Mouse (Mus musculus) heart, embryonic 11.5 days (tissue): ENCODE results near the gene Wnt11. TPM values are rescaled to one million over a fixed set of nuclear protein-coding genes. Genes with fewer than 3 reads are reported as not detected.
A peak's percentile ranks its signal among the peaks of the same experiment; 100 is the strongest.

Experiments used
- ATAC-seq: fragments of 200-750 bp; cut with Nextera tagmentation; replicated peaks from 2 replicates; pipeline ENCODE4 v1.8.0; 2017; ENCODE audit warnings: moderate library complexity; ENCODE audit not compliant: insufficient number of reproducible peaks, low FRiP score, low TSS enrichment
- H3K27ac ChIP-seq: fragments of 300-500 bp; sonication (generic); 2 replicates; pipeline ENCODE4 v1.5.1; 2014; ENCODE audit warnings: mild to moderate bottlenecking, low read depth, low read length
- H3K27me3 ChIP-seq: fragments of 300-500 bp; sonication (generic); 2 replicates; pipeline ENCODE4 v1.6.1; 2014; ENCODE audit warnings: mild to moderate bottlenecking, low read length, mixed read lengths; ENCODE audit not compliant: control insufficient read depth, insufficient read depth
- H3K36me3 ChIP-seq: fragments of 300-500 bp; sonication (generic); 2 replicates; pipeline ENCODE4 v1.6.1; 2014; ENCODE audit warnings: mild to moderate bottlenecking, low read length, moderate library complexity, mixed read lengths; ENCODE audit not compliant: control insufficient read depth, insufficient read depth
- H3K4me1 ChIP-seq: fragments of 300-500 bp; sonication (generic); 2 replicates; pipeline ENCODE4 v1.6.1; 2014; ENCODE audit warnings: low read length; ENCODE audit not compliant: control insufficient read depth, insufficient read depth
- H3K4me2 ChIP-seq: fragments of 300-500 bp; sonication (generic); 2 replicates; pipeline ENCODE4 v1.6.1; 2014; ENCODE audit warnings: mild to moderate bottlenecking, moderate library complexity
- H3K4me3 ChIP-seq: fragments of 300-500 bp; sonication (generic); 2 replicates; pipeline ENCODE4 v1.5.1; 2014; ENCODE audit warnings: low read depth, low read length
- H3K9ac ChIP-seq: fragments of 300-500 bp; sonication (generic); 2 replicates; pipeline ENCODE4 v1.6.1; 2014; ENCODE audit warnings: mild to moderate bottlenecking, low read depth, low read length, moderate library complexity
- H3K9me3 ChIP-seq: fragments of 300-500 bp; sonication (generic); replicated peaks from 2 replicates; pipeline ENCODE4 v1.6.1; 2016; ENCODE audit warnings: low read length; ENCODE audit not compliant: control insufficient read depth
- WGBS: fragments of 180-500 bp; shearing (Covaris S2); extraction: QIAGEN DNeasy Blood & Tissue Kit; methylation state at CpG from one replicate; pipeline ENCODE4 v1.1.7; 2014; ENCODE audit not compliant: insufficient replicate concordance; 5-methylcytosine and 5-hydroxymethylcytosine counted together
- polyA plus RNA-seq: library from polyadenylated mRNA; unstranded; fragments of >200 nt; fragmentation: Nextera tagmentation; extraction: Ambion mirVana; gene quantifications from 2 replicates; pipeline ENCODE4 v1.2.1, GENCODE M21; 2014

Gene Wnt11
- polyA plus RNA-seq, 1 experiment from 2014 or later, result 24.7 TPM

- ATAC-seq, result no peak
- WGBS, result 78% methylated on average over 8 of the region's 8 CpGs
- no peak overlapping the region for H3K27ac ChIP-seq
- no peaks in the 10 kb centered on the region for H3K9me3 ChIP-seq
- no peak overlapping the region for H3K4me2 ChIP-seq
- peaks cover 42% of the 10 kb centered on the region for H3K4me1 ChIP-seq
- H3K4me3 ChIP-seq, result no peak overlapping the region
- H3K36me3 ChIP-seq, result 0 out of 2 replicates have a peak, but pooled peaks cover 4% of the 10 kb centered on the region
- H3K27me3 ChIP-seq, result no peaks in the 10 kb centered on the region
- H3K9ac ChIP-seq, result no peak overlapping the region
These were observed 14.2 kb downstream of the Wnt11 start for GRCm38 (mm10) chr7:98848899-98849640.

- Histone ChIP-seq H3K9ac (no peak overlapping the region), H3K9me3 (no peaks in the 10 kb centered on the region), H3K27ac (peak overlapping the region; percentile 80; the same call in 1 of the 2 replicates), H3K27me3 (no peaks in the 10 kb centered on the region), H3K4me1 (peaks cover 53% of the 10 kb centered on the region), H3K4me2 (no peak overlapping the region), H3K36me3 (0 out of 2 replicates have a peak, but pooled peaks cover 4% of the 10 kb centered on the region), H3K4me3 (no peak overlapping the region)
- WGBS, result 67% methylated on average over 5 of the region's 5 CpGs
- ATAC-seq, result no peak
These were observed 15.5 kb downstream of the Wnt11 start for GRCm38 (mm10) chr7:98850388-98850787.

GRCm38 (mm10) chr7:98851220-98851619 is 16.3 kb downstream of the Wnt11 start:
- Histone ChIP-seq H3K4me1 (peaks cover 57% of the 10 kb centered on the region), H3K4me2 (peak overlapping the region; percentile 35), H3K27ac (peak overlapping the region; percentile 80), H3K27me3 (no peaks in the 10 kb centered on the region), H3K4me3 (no peak overlapping the region; the same call in 1 of the 2 replicates), H3K9ac (no peak overlapping the region), H3K36me3 (0 out of 2 replicates have a peak, but pooled peaks cover 4% of the 10 kb centered on the region), H3K9me3 (no peaks in the 10 kb centered on the region)
- peak; percentile 59; the same call in 1 of the 2 replicates for ATAC-seq
- 32% methylated on average over 9 of the region's 9 CpGs for WGBS

GRCm38 (mm10) chr7:98852950-98853650 is 18.2 kb downstream of the Wnt11 start:
- H3K27ac ChIP-seq, result no peak overlapping the region
- no peak overlapping the region for H3K4me2 ChIP-seq
- H3K36me3 ChIP-seq, result 0 out of 2 replicates have a peak, but pooled peaks cover 4% of the 10 kb centered on the region
- H3K27me3 ChIP-seq, result no peaks in the 10 kb centered on the region
- WGBS, result 66% methylated on average over 18 of the region's 18 CpGs
- no peak overlapping the region for H3K9ac ChIP-seq
- no peak overlapping the region for H3K4me3 ChIP-seq
- H3K9me3 ChIP-seq, result no peaks in the 10 kb centered on the region
- H3K4me1 ChIP-seq, result peaks cover 74% of the 10 kb centered on the region
- ATAC-seq, result no peak

- H3K4me3 ChIP-seq, result no peak overlapping the region
- no peak overlapping the region for H3K4me2 ChIP-seq
- H3K4me1 ChIP-seq, result peaks cover 69% of the 10 kb centered on the region
- 0 out of 2 replicates have a peak, but pooled peaks cover 4% of the 10 kb centered on the region for H3K36me3 ChIP-seq
- WGBS, result 79% methylated on average over 6 of the region's 6 CpGs
- no peaks in the 10 kb centered on the region for H3K9me3 ChIP-seq
- H3K27ac ChIP-seq, result no peak overlapping the region
- no peaks in the 10 kb centered on the region for H3K27me3 ChIP-seq
- no peak for ATAC-seq
- no peak overlapping the region for H3K9ac ChIP-seq
These were observed 18.9 kb downstream of the Wnt11 start for GRCm38 (mm10) chr7:98853806-98854205.

- H3K4me2 ChIP-seq, result no peak overlapping the region
- no peaks in the 10 kb centered on the region for H3K9me3 ChIP-seq
- peaks cover 63% of the 10 kb centered on the region for H3K4me1 ChIP-seq
- WGBS, result 23% methylated on average over 2 of the region's 2 CpGs
- ATAC-seq, result no peak
- H3K9ac ChIP-seq, result no peak overlapping the region
- H3K36me3 ChIP-seq, result no peaks in the 10 kb centered on the region
- peak overlapping the region; percentile 86 for H3K27ac ChIP-seq
- H3K27me3 ChIP-seq, result no peaks in the 10 kb centered on the region
- no peak overlapping the region for H3K4me3 ChIP-seq
These were observed 20.5 kb downstream of the Wnt11 start for GRCm38 (mm10) chr7:98855388-98855787.

- peaks cover 58% of the 10 kb centered on the region for H3K4me1 ChIP-seq
- ATAC-seq, result peak; percentile 11; the same call in 1 of the 2 replicates
- no peaks in the 10 kb centered on the region for H3K9me3 ChIP-seq
- WGBS, result 21% methylated on average over 3 of the region's 3 CpGs
- no peak overlapping the region for H3K4me3 ChIP-seq
- no peak overlapping the region for H3K4me2 ChIP-seq
- peak overlapping the region; percentile 86 for H3K27ac ChIP-seq
- H3K27me3 ChIP-seq, result no peaks in the 10 kb centered on the region
- H3K9ac ChIP-seq, result no peak overlapping the region
- H3K36me3 ChIP-seq, result no peaks in the 10 kb centered on the region
These were observed 21.2 kb downstream of the Wnt11 start for GRCm38 (mm10) chr7:98856128-98856527.

GRCm38 (mm10) chr7:98857094-98857493 is 22.2 kb downstream of the Wnt11 start:
- Histone ChIP-seq H3K4me3 (no peak overlapping the region), H3K4me2 (peak overlapping the region; percentile 10; the same call in 1 of the 2 replicates), H3K27me3 (no peaks in the 10 kb centered on the region), H3K36me3 (no peaks in the 10 kb centered on the region), H3K9ac (0 out of 2 replicates have a peak overlapping the region, but pooled peaks have one; percentile 24), H3K4me1 (peaks cover 48% of the 10 kb centered on the region), H3K27ac (peak overlapping the region; percentile 86), H3K9me3 (no peaks in the 10 kb centered on the region)
- ATAC-seq, result no peak
- WGBS, result 20% methylated on average over 3 of the region's 3 CpGs
